Mouse (Mus musculus): ENCODE data around the gene Fancd2. TPM values are rescaled to one million over a fixed set of nuclear protein-coding genes. Genes with fewer than 3 reads are reported as not detected.

Fancd2 gene
- polyA plus RNA-seq, 1 experiment from 2014 or later: 11.6 TPM

Small RNAs within 50 kb of the gene (microRNA-seq; reads per million reads assigned to microRNA genes)
- not detected for gene Gm23365

Other genes with a start within 250 kb of the Fancd2 start
- gene Cpne9, start 249.4 kb upstream of the Fancd2 start, polyA plus RNA-seq (2015; fragmentation: Nextera tagmentation; extraction: Ambion mirVana): 0.32 and 0.38 TPM in 2 replicates
- gene Brpf1, start 224.5 kb upstream of the Fancd2 start, polyA plus RNA-seq (2015; fragmentation: Nextera tagmentation; extraction: Ambion mirVana): 19.2 and 19.3 TPM in 2 replicates
- 14.7 and 15.7 TPM in 2 replicates for gene Ogg1, start 204.7 kb upstream of the Fancd2 start, polyA plus RNA-seq (2015; fragmentation: Nextera tagmentation; extraction: Ambion mirVana)
- 97.9 and 100 TPM in 2 replicates for gene Camk1, start 187.7 kb upstream of the Fancd2 start, polyA plus RNA-seq (2015; fragmentation: Nextera tagmentation; extraction: Ambion mirVana)
- 44.8 and 46.8 TPM in 2 replicates for gene Tada3, start 153.8 kb upstream of the Fancd2 start, polyA plus RNA-seq (2015; fragmentation: Nextera tagmentation; extraction: Ambion mirVana)
- 384 and 391 TPM in 2 replicates for gene Arpc4, start 153.6 kb upstream of the Fancd2 start, polyA plus RNA-seq (2015; fragmentation: Nextera tagmentation; extraction: Ambion mirVana)
- 5.1 and 7.3 TPM in 2 replicates for gene Ttll3, start 142.4 kb upstream of the Fancd2 start, polyA plus RNA-seq (2015; fragmentation: Nextera tagmentation; extraction: Ambion mirVana)
- gene Rpusd3, start 112.3 kb upstream of the Fancd2 start, polyA plus RNA-seq (2015; fragmentation: Nextera tagmentation; extraction: Ambion mirVana): 27.1 and 27.3 TPM in 2 replicates
- gene Cidec, start 95.9 kb upstream of the Fancd2 start, polyA plus RNA-seq (2015; fragmentation: Nextera tagmentation; extraction: Ambion mirVana): not detected in 2 replicates
- gene Jagn1, start 89.1 kb upstream of the Fancd2 start, polyA plus RNA-seq (2015; fragmentation: Nextera tagmentation; extraction: Ambion mirVana): 88.2 and 89.7 TPM in 2 replicates
- gene Il17re, start 73.2 kb upstream of the Fancd2 start, polyA plus RNA-seq (2015; fragmentation: Nextera tagmentation; extraction: Ambion mirVana): 6.5 and 6.6 TPM in 2 replicates
- 9.9 and 10.5 TPM in 2 replicates for gene Il17rc, start 60.3 kb upstream of the Fancd2 start, polyA plus RNA-seq (2015; fragmentation: Nextera tagmentation; extraction: Ambion mirVana)
- 14.9 and 17.1 TPM in 2 replicates for gene Creld1, start 48.4 kb upstream of the Fancd2 start, polyA plus RNA-seq (2015; fragmentation: Nextera tagmentation; extraction: Ambion mirVana)
- gene Prrt3, start 29.8 kb upstream of the Fancd2 start, polyA plus RNA-seq (2015; fragmentation: Nextera tagmentation; extraction: Ambion mirVana): 0.94 and 1.2 TPM in 2 replicates
- gene Emc3, start within 50 bp of the Fancd2 start, polyA plus RNA-seq (2015; fragmentation: Nextera tagmentation; extraction: Ambion mirVana): 94.0 and 98.4 TPM in 2 replicates
- gene Fancd2os, start 69.0 kb downstream of the Fancd2 start, polyA plus RNA-seq (2015; fragmentation: Nextera tagmentation; extraction: Ambion mirVana): not detected in 2 replicates
- 232 and 239 TPM in 2 replicates for gene Brk1, start 73.1 kb downstream of the Fancd2 start, polyA plus RNA-seq (2015; fragmentation: Nextera tagmentation; extraction: Ambion mirVana)
- 56.5 and 56.6 TPM in 2 replicates for gene Vhl, start 92.3 kb downstream of the Fancd2 start, polyA plus RNA-seq (2015; fragmentation: Nextera tagmentation; extraction: Ambion mirVana)
- 3.4 and 3.6 TPM in 2 replicates for gene Irak2, start 106.8 kb downstream of the Fancd2 start, polyA plus RNA-seq (2015; fragmentation: Nextera tagmentation; extraction: Ambion mirVana)
- 0.91 and 1.3 TPM in 2 replicates for gene Tatdn2, start 165.4 kb downstream of the Fancd2 start, polyA plus RNA-seq (2015; fragmentation: Nextera tagmentation; extraction: Ambion mirVana)
- 0.65 TPM in 1 of 2 replicates, not detected in the other for gene Ghrl, start 188.2 kb downstream of the Fancd2 start, polyA plus RNA-seq (2015; fragmentation: Nextera tagmentation; extraction: Ambion mirVana)
- 321 and 322 TPM in 2 replicates for gene Sec13, start 209.1 kb downstream of the Fancd2 start, polyA plus RNA-seq (2015; fragmentation: Nextera tagmentation; extraction: Ambion mirVana)